Mouse (Mus musculus): ENCODE results near the gene Lrig3.

Gene Lrig3

GRCm38 (mm10) chr10:125965968-125966480 is at the start of gene Lrig3:
Gene Lrig3 (plus strand): TSS chr10:125966168.
- DNase-seq, result peak; percentile 79

- no peak for DNase-seq
Observed at GRCm38 (mm10) chr10:125916781-125917180, 49.2 kb upstream of the Lrig3 start.

- DNase-seq, result no peak
Observed at GRCm38 (mm10) chr10:125917436-125917871, 48.5 kb upstream of the Lrig3 start.

GRCm38 (mm10) chr10:125918994-125919393 is 47.0 kb upstream of the Lrig3 start:
- DNase-seq, result no peak

- DNase-seq, result no peak
Observed at GRCm38 (mm10) chr10:125921654-125922446, 44.1 kb upstream of the Lrig3 start.

DNA sequence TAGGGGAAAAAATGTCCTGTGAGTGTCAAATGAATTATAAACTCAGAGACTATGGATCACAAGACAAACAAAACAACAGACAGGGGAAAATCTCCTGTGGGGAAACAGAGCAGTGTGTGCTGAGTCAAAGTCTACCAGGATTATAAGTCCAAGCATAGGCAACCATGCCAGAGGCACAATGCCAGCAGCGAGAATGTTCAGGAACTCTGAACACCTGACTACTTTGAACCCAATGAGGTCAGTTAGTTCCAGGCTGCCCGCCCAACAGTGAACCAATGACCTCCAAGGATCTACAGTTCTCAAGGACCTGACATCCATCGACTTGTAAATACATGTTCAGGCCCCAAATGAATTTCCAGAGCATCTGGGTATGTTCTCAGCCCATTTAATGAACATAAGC is 36.0 kb upstream of the Lrig3 start:
- DNase-seq, result no peak

GRCm38 (mm10) chr10:125933388-125933787 is 32.6 kb upstream of the Lrig3 start:
- DNase-seq, result no peak

DNA sequence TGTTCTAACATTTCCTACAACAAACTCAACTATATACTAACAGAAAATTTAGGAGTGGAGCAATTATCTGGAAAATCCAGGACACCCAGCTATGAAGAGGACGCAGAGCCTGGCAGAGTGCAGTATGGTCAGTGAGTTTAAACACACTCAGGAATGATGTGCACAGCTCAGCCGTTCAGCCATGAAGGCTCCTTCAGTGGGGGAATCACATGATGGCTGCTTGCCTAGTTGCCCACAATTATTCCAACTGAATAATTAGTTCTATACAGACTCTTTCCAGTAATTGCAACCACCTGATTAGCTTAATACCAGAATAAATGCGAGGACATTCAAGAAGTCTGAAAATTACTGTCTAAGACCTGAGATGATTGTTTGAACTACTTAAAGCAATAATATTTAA is 31.9 kb upstream of the Lrig3 start:
- no peak for DNase-seq

DNA sequence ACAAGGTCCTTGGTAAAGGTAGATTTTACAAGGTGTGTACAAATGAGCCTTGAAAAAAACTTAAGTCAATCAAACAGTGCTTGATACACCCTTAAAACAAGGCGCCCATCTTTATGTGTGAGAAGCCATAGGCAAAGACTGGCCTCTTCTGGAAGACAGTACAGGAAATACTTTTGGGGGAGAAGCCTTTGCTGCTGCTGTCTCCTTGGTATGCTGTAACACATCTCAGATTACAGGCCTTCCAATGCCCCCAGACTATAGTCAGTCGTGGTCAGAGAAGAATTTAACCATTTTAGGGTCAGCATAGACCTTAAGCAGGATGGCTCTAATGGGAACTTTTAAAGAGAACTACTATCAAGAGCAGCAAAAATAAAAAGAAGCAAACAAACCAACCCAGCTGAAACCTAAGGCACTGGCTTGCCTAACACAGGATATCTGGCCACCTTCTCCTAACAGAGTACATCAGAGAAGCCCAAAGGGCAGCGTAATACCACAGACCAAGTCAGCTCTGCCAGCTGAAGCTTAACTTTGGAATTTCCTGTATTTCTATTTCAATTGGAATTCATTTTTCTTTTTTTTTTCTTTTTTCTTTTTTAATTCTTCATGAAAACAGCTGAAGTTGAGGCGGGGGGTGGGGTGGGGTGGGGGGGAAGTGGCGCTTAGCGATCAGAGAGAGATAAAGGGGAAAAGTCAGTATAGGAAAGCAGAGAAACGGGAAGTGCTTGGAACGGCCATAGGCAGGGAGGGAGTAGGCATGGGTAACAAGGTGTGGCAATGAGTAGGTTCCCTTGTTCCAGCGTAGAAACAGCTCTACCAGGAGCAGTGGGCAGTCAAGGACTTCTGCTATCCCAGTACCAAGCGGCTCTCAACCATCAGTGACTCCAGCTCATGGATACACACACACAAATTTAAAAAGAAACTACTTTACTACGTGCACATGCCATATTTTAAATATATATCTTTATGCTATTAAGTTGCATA is 28.2 kb upstream of the Lrig3 start:
- no peak for DNase-seq

DNA sequence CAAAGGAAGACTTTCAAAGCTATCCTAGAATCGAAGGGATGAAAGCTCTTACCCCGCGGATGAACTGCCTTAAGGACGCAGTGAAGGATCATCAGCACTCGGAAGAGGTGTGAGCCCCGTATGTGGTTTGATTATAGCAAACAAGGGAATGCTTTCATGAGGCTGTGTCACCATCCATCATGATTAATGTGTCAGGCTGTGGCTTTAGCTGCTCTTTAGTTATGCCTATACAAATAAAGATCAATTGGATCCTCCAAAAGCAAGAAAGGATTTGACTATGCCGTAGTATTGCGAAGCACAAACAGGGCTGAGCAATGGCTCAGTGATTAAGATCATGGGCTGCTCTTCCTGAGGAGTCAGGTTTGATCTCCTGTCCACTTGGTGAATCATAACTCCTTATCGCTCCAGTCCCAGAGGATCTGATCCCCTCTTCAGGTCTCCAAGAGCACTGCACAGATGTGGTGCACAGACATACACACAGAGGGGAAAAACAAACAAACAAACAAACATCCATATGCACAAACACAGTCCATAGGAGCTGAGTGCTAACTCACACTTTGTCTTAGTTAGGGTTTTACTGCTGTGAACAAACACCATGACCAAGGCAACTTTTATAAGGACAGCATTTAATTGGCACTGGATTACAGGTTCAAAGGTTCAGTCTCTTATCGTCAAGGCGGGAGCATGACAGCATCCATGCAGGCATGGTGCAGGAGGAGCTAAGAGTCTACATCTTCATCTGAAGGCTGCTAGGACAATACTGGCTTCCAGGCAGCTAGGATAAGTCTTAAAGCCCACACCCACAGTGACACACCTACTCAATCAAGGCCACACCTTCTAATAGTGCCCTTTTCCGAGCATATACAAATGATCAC is 27.2 kb upstream of the Lrig3 start:
- DNase-seq, result no peak

DNA sequence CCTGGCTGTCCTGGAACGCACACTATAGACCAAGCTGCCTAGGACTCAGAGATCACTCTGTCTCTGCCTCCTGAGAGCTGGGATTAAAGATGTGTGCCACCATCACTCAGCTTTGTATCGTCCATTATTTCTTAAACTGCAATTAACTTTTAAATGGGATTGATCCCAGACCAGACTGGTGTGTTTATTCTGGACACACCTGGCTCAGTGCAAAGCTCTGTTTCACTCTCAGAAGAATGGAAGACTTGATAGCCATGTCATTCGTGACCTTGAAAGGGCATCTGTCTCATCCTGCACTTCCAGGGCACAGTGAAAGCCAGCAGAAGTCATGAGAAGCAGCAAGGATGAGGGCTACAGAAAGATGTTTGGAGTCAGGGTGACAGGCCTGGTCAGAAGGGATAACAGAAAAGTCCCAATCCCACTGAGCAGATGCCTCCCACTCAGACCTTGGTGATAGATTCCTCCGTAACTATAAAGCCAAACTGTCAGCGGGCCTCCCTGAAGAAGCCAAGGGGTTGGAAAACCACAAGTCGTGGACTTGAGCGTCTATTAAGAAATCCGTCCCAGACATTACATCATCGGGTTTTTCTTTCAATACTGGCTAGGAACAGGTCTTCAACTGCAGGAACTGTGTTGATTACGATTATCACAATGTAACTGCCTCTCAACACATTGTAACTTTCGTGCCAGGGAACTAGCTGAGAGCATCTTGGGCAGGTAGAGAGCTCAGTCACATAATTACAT is 25.5 kb upstream of the Lrig3 start:
- DNase-seq, result no peak

DNA sequence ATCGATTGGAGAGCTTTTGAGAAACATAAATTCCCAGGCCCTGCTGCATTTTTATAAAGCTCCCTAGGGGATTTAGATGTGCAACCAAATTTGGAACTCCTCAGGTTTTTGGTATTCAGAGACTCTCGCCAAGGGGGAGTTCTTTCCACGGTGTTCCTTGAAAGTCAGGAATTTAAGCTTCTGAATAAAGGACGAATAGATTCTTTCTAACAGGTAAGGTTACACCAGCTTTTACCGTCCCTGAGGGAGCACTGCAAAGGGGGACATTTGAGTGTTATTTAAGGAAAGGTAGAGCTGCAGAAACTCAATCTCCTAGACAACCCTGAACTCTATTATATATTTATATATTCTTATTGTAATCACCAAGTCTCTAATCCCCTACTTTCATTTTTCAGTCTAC is 22.9 kb upstream of the Lrig3 start:
- DNase-seq, result no peak

DNA sequence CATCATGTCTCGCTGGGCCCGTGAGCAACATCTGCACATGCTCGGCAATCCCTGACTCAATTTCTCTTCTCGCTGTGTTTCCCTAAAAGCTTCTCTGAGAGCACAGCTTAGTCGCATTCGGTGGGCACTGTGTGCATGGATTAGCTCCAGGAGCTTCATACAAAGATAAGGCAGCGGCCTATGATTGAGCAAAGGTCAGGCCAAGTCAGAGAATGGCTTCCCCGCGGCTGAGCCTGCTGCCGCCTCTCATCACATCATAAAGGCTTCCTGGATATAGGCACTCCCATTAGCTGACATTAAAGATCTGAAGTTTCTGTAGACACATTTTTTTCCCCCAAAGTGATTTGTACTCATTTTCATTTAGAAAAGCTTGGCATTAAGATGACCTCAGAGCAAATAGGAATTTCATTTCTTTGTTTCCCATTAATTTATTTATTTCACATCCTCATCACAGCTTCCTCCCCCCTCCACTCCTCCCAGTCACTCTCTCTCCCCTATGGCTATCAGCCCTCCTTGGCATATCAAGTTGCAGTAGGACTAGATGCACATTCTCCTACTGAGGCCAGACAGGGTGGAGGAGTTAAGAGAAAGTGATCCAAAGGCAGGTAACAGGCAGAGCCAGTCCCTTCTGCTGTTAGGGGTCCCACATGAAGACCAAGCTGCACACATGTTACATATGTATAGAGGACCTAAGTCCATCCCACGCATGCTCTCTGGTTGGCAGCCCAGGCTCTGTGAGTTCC is 21.0 kb upstream of the Lrig3 start:
- DNase-seq, result no peak

- DNase-seq, result no peak
Observed at GRCm38 (mm10) chr10:125948842-125949474, 17.0 kb upstream of the Lrig3 start.

DNA sequence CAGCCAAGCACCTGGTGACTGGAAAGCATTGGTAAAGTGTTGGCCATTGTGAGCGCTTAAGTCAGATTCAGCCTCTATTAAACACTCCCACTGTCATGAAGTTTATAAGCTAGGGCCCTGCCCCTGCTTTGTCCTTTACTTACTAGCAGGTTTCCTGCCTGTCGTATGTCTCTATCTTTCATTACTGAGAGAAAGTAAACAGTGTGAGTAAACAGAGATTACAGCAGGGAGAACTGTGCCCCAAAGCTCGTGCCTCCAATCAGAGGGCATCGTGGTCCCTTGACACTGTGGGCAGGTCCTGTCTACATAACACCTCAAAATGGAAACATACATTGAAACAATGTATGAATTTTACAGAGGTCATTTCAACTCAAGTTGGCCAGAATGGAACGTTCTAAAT is 14.3 kb upstream of the Lrig3 start:
- DNase-seq, result no peak

DNA sequence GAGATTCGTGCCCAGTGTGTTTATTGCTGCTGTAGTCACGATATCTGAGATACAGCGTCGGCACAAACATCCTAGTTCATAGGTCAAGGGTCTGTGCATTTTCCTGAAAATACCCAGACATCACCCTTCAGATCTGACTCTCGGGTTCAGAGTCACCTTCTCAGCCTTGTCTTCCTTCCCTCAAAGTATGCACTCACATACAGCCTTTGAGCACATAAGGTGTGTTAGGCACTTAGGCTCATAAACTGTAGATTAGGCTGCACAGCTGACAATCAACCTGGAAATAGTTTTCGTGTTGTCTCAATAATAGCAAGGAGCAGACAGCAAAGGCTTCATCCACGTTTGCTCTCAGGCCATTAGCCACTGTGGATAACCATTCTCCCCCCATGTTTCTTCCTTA is 11.6 kb upstream of the Lrig3 start:
- DNase-seq, result no peak

GRCm38 (mm10) chr10:125954747-125955530 is 11.0 kb upstream of the Lrig3 start:
- no peak for DNase-seq

GRCm38 (mm10) chr10:125961411-125962107 is 4.4 kb upstream of the Lrig3 start:
- DNase-seq, result no peak

- no peak for DNase-seq
Observed at GRCm38 (mm10) chr10:125964709-125965108, 1.3 kb upstream of the Lrig3 start.
